ENCODE assay signal across 8 mouse cellular contexts in genomic region chr1:135259128-135259436, GRCm38 (mm10). TPM values are rescaled to one million over a fixed set of nuclear protein-coding genes. Genes with fewer than 3 reads are reported as not detected.
DNase-seq lines count a peak whose midpoint lies in the region; ATAC-seq and TF ChIP-seq lines count a peak whose summit lies in the region.

No protein-coding gene starts in this region.

- peak overlapping the region; percentile 44 for H3K4me2 ChIP-seq in forebrain, postnatal 0 days (ENCODE audit: low read depth)
- H3K4me2 ChIP-seq in lung, embryonic 16.5 days (ENCODE audit: low read depth, low read length), result peak overlapping the region; percentile 67

- ATAC-seq in forebrain, postnatal 0 days, result peak; percentile 91
- ATAC-seq in hematopoietic stem cell, adult 5-6 weeks (replicated peaks in 1 of 2; ENCODE audit: insufficient read depth in 1 of 2, low FRiP score in 2 of 2, low TSS enrichment in 1 of 2, low read depth in 1 of 2, poor library complexity in 2 of 2, severe bottlenecking in 2 of 2), result peak; percentile 83 to 84
- peak; percentile 62 for ATAC-seq in lung, embryonic 16.5 days (ENCODE audit: low read depth)

- WGBS in cerebellum, adult 2 months, result under 1% methylated on average over 10 of the region's 10 CpGs
- WGBS in forebrain, postnatal 0 days, result 1% methylated on average over 10 of the region's 10 CpGs
- WGBS in lung, embryonic 16.5 days, result under 1% methylated on average over 10 of the region's 10 CpGs

- no peaks in the 10 kb centered on the region for H3K4me1 ChIP-seq in cerebellum, adult 2 months (ENCODE audit: control insufficient read depth, insufficient read depth, low read length)
- H3K4me1 ChIP-seq in forebrain, postnatal 0 days (ENCODE audit: insufficient read depth), result peaks cover 9% of the 10 kb centered on the region; the same call in 1 of the 2 replicates
- peaks cover 19% of the 10 kb centered on the region for H3K4me1 ChIP-seq in lung, embryonic 16.5 days (replicated peaks; ENCODE audit: control insufficient read depth, insufficient read depth, low read length)

- peak; percentile 80 for DNase-seq in Muller cell, postnatal 12 days (ENCODE audit: inconsistent ontology term)
- peak; percentile 78 to 83 for DNase-seq in cerebellum, adult 2 months
- DNase-seq in forebrain, postnatal 0 days, result peak; percentile 89
- peak; percentile 77 for DNase-seq in layer of hippocampus, adult 9-10 months (ENCODE audit: low spot score)
- peak; percentile 59 for DNase-seq in retina, adult 2 months (ENCODE audit: low read depth, low spot score)
- peak; percentile 54 for DNase-seq in urinary bladder, postnatal 10 days (ENCODE audit: low spot score)

- no peaks in the 10 kb centered on the region for H3K27me3 ChIP-seq in cerebellum, adult 2 months (ENCODE audit: control insufficient read depth, insufficient read depth, low read length)
- H3K27me3 ChIP-seq in forebrain, postnatal 0 days (ENCODE audit: insufficient read depth, low read length), result no peaks in the 10 kb centered on the region
- no peaks in the 10 kb centered on the region for H3K27me3 ChIP-seq in lung, embryonic 16.5 days (ENCODE audit: control insufficient read depth, insufficient read depth, low read depth, low read length)

- no peak for TF ChIP-seq POLR2A in cerebellum, adult 2 months (IDR thresholded peaks at IDR 0.05; ENCODE audit: borderline replicate concordance, insufficient read depth, low read length)

- H3K9ac ChIP-seq in forebrain, postnatal 0 days, result 0 out of 2 replicates have a peak overlapping the region, but pooled peaks have one; percentile 14
- peak overlapping the region; percentile 64 for H3K9ac ChIP-seq in lung, embryonic 16.5 days (ENCODE audit: low read length)

- peak overlapping the region; percentile 45 for H3K4me3 ChIP-seq in cerebellum, adult 2 months (replicated peaks; ENCODE audit: insufficient read depth, low read depth, low read length)
- peak overlapping the region; percentile 22 for H3K4me3 ChIP-seq in forebrain, postnatal 0 days (ENCODE audit: low read depth, low read length)
- peak overlapping the region; percentile 35 for H3K4me3 ChIP-seq in lung, embryonic 16.5 days (ENCODE audit: low read length)

- TF ChIP-seq CTCF in cerebellum, adult 2 months (IDR thresholded peaks at IDR 0.05; ENCODE audit: borderline replicate concordance, insufficient read depth, low read depth, low read length), result peak; percentile 77
- TF ChIP-seq CTCF in forebrain, postnatal 0 days (IDR thresholded peaks at IDR 0.05; ENCODE audit: low read depth), result peak; percentile 89

- H3K36me3 ChIP-seq in forebrain, postnatal 0 days (ENCODE audit: insufficient read depth), result peaks cover 21% of the 10 kb centered on the region
- peaks cover 6% of the 10 kb centered on the region for H3K36me3 ChIP-seq in lung, embryonic 16.5 days (ENCODE audit: control insufficient read depth, insufficient read depth, low read length)

- no peaks in the 10 kb centered on the region for H3K9me3 ChIP-seq in forebrain, postnatal 0 days (ENCODE audit: low read length)
- no peaks in the 10 kb centered on the region for H3K9me3 ChIP-seq in lung, embryonic 16.5 days (ENCODE audit: control insufficient read depth, low read length)

- H3K27ac ChIP-seq in cerebellum, adult 2 months (ENCODE audit: insufficient read depth, low read length), result no peak overlapping the region
- H3K27ac ChIP-seq in forebrain, postnatal 0 days (ENCODE audit: low read depth, low read length), result no peak overlapping the region
- H3K27ac ChIP-seq in lung, embryonic 16.5 days (ENCODE audit: low read length), result peak overlapping the region; percentile 96

RNA-seq across cellular contexts. Expression of gene Elf3, which starts 0.7 kb away (rescaled TPM):
- 0.34 and 0.63 TPM in 2 replicates for polyA plus RNA-seq in cerebellum, adult 2 months (2012; rRNA removed)
- 0.08 TPM in 1 of 2 replicates, not detected in the other for total RNA-seq in forebrain, postnatal 0 days (2014; rRNA removed)
- 0.21 and 0.31 TPM in 2 replicates for polyA plus RNA-seq in forebrain, postnatal 0 days (2015; fragmentation: Nextera tagmentation; extraction: Ambion mirVana)
- not detected in 2 replicates for total RNA-seq in hematopoietic stem cell, adult 5-6 weeks (2017)
- 32.9 and 35.7 TPM in 2 replicates for polyA plus RNA-seq in lung, embryonic 16.5 days (2015; fragmentation: Nextera tagmentation; extraction: Ambion mirVana)

RNA-seq across cellular contexts. Expression of gene Rnpep, which starts 24.8 kb away (rescaled TPM):
- polyA plus RNA-seq in cerebellum, adult 2 months (2012; rRNA removed), result 54.2 and 54.4 TPM in 2 replicates
- 61.6 and 63.9 TPM in 2 replicates for total RNA-seq in forebrain, postnatal 0 days (2014; rRNA removed)
- polyA plus RNA-seq in forebrain, postnatal 0 days (2015; fragmentation: Nextera tagmentation; extraction: Ambion mirVana), result 43.5 and 49.2 TPM in 2 replicates
- 31.6 and 57.2 TPM in 2 replicates for total RNA-seq in hematopoietic stem cell, adult 5-6 weeks (2017)
- polyA plus RNA-seq in lung, embryonic 16.5 days (2015; fragmentation: Nextera tagmentation; extraction: Ambion mirVana), result 96.0 and 108 TPM in 2 replicates

RNA-seq across cellular contexts. Expression of gene Timm17a, which starts 54.5 kb away (rescaled TPM):
- polyA plus RNA-seq in cerebellum, adult 2 months (2012; rRNA removed), result 104 and 110 TPM in 2 replicates
- total RNA-seq in forebrain, postnatal 0 days (2014; rRNA removed), result 29.9 and 36.1 TPM in 2 replicates
- 141 and 151 TPM in 2 replicates for polyA plus RNA-seq in forebrain, postnatal 0 days (2015; fragmentation: Nextera tagmentation; extraction: Ambion mirVana)
- total RNA-seq in hematopoietic stem cell, adult 5-6 weeks (2017), result 25.2 and 42.1 TPM in 2 replicates
- 185 and 187 TPM in 2 replicates for polyA plus RNA-seq in lung, embryonic 16.5 days (2015; fragmentation: Nextera tagmentation; extraction: Ambion mirVana)

Comparison
In these comparisons a context has a peak if more than half of its experiments do, and no peak if none do; other contexts are left out.
1. RNA of gene Elf3, which starts 0.7 kb away (polyA plus RNA-seq): 32.9 to 35.7 TPM in lung, embryonic 16.5 days; 0.34 to 0.63 TPM in cerebellum, adult 2 months and 0.21 to 0.31 TPM in forebrain, postnatal 0 days; every median in the first group is over 10 times any median in the second.
2. Peak in every context shown above with its lines, with median percentiles within 50 percentile points of each other: DNase-seq, H3K4me3 ChIP-seq and ATAC-seq.